Mouse (Mus musculus): ENCODE data around the gene Abcd1.

DNA sequence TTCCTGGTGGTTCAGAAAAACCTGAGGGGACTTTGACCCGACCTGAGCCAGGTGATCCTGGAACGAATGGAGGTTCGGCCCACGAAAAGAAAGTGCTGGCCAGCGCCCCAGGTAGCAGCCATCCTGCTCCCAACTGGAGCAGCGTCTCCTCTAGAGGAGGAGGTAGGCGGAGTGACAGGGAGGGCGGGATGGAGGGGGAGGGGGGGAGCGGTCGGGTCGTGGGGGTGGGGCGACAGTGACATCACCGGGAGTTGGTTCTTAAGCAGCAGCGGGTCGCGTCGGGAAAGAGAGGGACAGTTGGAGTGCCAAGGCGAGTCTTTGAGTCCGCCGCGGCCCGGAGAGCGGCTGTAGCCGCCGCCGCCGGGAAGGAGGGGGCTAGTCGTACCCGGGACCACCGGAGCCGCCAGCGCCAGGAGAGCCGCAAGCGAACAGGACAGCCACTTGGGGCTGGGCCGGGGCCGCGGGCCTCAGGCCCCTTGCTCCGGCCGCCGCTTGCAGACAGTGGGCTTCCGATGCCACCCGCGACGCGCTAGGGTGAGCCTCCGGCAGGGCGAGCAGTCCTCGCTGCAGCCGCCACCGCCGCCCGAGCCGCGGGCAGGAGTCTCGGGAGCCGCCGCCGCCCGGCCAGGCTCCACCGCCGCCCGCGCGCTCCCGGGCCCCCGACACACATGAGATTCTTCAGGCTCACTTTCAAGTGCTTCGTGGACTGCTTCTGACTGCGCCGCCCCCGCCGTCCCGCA lies 43.3 kb upstream of the Abcd1 start, which contains the start of gene Slc6a8:
- TF ChIP-seq CTCF (IDR thresholded peaks at IDR 0.05; ENCODE audit: low read depth, low read length): no peak
- TF ChIP-seq POLR2A (IDR thresholded peaks at IDR 0.05; ENCODE audit: extremely low read depth, insufficient read depth, low read length): 0 out of 2 replicates have a peak, but pooled peaks have one; percentile 32
